Mouse (Mus musculus) embryonic fibroblast, embryonic 13.5 days (primary cell): ENCODE results near the gene Gusb.

Experiments
- CTCF ChIP-seq: IDR thresholded peaks from 2 replicates; pipeline ENCODE4 v1.5.1; 2011; ENCODE audit warnings: mild to moderate bottlenecking, control low read depth, low read length, moderate library complexity, borderline replicate concordance; ENCODE audit not compliant: insufficient read depth
- POLR2A ChIP-seq: IDR thresholded peaks from 2 replicates; pipeline ENCODE4 v1.6.1; 2011; ENCODE audit warnings: low read depth, mild to moderate bottlenecking, control low read depth, low read length, moderate library complexity

DNA sequence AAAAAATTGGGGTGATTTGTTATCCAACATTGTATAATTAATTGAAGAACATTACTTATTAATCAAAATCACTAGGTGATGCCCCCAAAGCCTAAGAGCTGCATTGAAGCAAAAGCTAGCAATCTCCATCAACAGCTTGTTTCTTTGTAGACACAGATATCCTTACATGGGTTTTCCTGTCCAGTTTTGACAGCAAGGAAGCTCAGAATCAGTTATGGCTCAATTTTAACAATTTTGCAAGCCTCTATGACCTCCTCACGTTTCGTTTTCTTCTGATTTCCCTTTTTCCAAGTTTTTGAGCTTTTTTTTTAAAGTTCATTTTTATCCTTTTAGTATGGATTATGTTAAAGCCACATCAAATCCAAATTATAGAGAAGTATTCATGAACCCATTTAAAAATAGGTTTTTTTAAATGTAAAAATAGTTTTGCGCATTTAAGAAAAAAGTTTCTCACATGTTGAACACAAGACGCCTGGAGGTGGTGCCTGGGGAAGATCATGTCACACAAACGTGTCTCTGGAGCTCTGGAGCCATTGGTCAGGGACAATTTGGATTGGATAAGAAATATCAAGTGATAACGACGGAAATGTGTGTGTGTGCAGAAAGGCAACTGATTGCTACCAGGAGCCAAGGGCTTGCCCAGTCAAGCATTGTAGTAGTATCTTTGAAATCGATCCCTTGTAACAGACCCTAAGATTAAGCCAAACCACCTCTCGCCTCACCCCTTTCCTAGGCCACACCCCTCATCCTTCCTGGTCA is 61.9 kb downstream of the Gusb start:
- no peak for TF ChIP-seq CTCF
- peak; percentile 72 for TF ChIP-seq POLR2A
